Mouse (Mus musculus) hindbrain, postnatal 0 days (tissue): Measurements from ENCODE around the gene Pitpnm2. TPM values are rescaled to one million over a fixed set of nuclear protein-coding genes. Genes with fewer than 3 reads are reported as not detected.

Experiments used
- ATAC-seq: fragments of 200-750 bp; cut with Nextera tagmentation; 2 replicates; pipeline ENCODE4 v1.8.0; 2017; ENCODE audit warnings: mild to moderate bottlenecking, moderate TSS enrichment, moderate library complexity
- DNase-seq: peaks from one replicate; pipeline ENCODE4 v3.0.0-alpha.2; 2015; ENCODE audit warnings: low spot score
- H3K27ac ChIP-seq: fragments of 300-500 bp; sonication (generic); 2 replicates; pipeline ENCODE4 v1.5.1; 2014; ENCODE audit warnings: mild to moderate bottlenecking
- H3K27me3 ChIP-seq: fragments of 300-500 bp; sonication (generic); 2 replicates; pipeline ENCODE4 v1.6.1; 2014; ENCODE audit warnings: low read length, mixed read lengths; ENCODE audit not compliant: insufficient read depth
- H3K36me3 ChIP-seq: fragments of 300-500 bp; sonication (generic); 2 replicates; pipeline ENCODE4 v1.6.1; 2014; ENCODE audit warnings: low read length, mixed read lengths; ENCODE audit not compliant: insufficient read depth
- H3K4me1 ChIP-seq: fragments of 300-500 bp; sonication (generic); 2 replicates; pipeline ENCODE4 v1.6.1; 2014; ENCODE audit warnings: antibody characterized with exemption, low read length, mixed read lengths; ENCODE audit not compliant: insufficient read depth
- H3K4me2 ChIP-seq: fragments of 300-500 bp; sonication (generic); 2 replicates; pipeline ENCODE4 v1.6.1; 2014; ENCODE audit warnings: low read depth, mild to moderate bottlenecking, low read length, moderate library complexity, mixed read lengths
- H3K4me3 ChIP-seq: fragments of 300-500 bp; sonication (generic); 2 replicates; pipeline ENCODE4 v1.5.1; 2014; ENCODE audit warnings: low read length
- H3K9ac ChIP-seq: fragments of 300-500 bp; sonication (generic); replicated peaks from 2 replicates; pipeline ENCODE4 v1.6.1; 2014; ENCODE audit warnings: mild to moderate bottlenecking, low read length, moderate library complexity, mixed read lengths
- H3K9me3 ChIP-seq: fragments of 300-500 bp; sonication (generic); 2 replicates; pipeline ENCODE4 v1.6.1; 2016; ENCODE audit warnings: low read length, mixed read lengths
- CTCF ChIP-seq: IDR thresholded peaks from 2 replicates; pipeline ENCODE4 v1.5.1; 2016; ENCODE audit warnings: antibody characterized with exemption, control low read depth, low read depth
- WGBS: fragments of 180-500 bp; shearing (Covaris S2); extraction: QIAGEN DNeasy Blood & Tissue Kit; methylation state at CpG from one replicate; pipeline ENCODE4 v1.1.7; 2014; 5-methylcytosine and 5-hydroxymethylcytosine counted together
- polyA plus RNA-seq: library from polyadenylated mRNA; unstranded; fragments of >200 nt; fragmentation: Nextera tagmentation; extraction: Ambion mirVana; gene quantifications from 2 replicates; pipeline ENCODE4 v1.2.1, GENCODE M21; 2015
- total RNA-seq: library from RNA; depleted of rRNA; stranded (reverse); fragments of >200 nt; gene quantifications from 2 replicates; pipeline ENCODE4 v1.2.3, GENCODE M21; 2014

The Pitpnm2 gene
- total and polyA plus RNA-seq, 2 experiments from 2014 or later, result 7.6 to 43.9 TPM

DNA sequence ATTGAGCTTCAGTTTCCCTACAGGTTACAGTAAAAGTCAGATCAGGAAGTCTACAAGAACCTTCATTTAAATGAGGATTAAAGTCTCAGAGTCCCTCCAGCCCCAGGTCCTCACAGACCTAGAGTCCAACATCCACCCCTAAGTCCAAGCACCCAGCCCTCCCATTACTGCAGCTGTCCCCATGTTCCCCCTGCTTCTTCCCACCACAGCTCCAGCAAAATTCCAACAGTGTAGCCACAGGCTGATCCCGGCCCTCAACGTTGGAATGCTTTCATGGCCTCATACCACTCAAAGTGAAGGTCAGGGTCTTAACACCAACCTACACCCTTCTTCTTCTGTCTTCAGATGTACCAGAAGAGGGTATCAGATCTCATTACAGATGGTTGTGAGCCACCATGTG, 37.9 kb downstream of the Pitpnm2 start:
- no peaks in the 10 kb centered on the region for H3K36me3 ChIP-seq
- no peaks in the 10 kb centered on the region for H3K27me3 ChIP-seq
- no peaks in the 10 kb centered on the region for H3K9me3 ChIP-seq
- H3K4me3 ChIP-seq, result no peak overlapping the region
- peak overlapping the region; percentile 16; the same call in 1 of the 2 replicates for H3K27ac ChIP-seq
- no peak for TF ChIP-seq CTCF
- no peak overlapping the region for H3K4me2 ChIP-seq
- DNase-seq, result no peak
- WGBS, result 84% methylated on average over 2 of the region's 2 CpGs
- no peak for ATAC-seq
- H3K9ac ChIP-seq, result no peak overlapping the region
- peaks cover 12% of the 10 kb centered on the region; the same call in 1 of the 2 replicates for H3K4me1 ChIP-seq

DNA sequence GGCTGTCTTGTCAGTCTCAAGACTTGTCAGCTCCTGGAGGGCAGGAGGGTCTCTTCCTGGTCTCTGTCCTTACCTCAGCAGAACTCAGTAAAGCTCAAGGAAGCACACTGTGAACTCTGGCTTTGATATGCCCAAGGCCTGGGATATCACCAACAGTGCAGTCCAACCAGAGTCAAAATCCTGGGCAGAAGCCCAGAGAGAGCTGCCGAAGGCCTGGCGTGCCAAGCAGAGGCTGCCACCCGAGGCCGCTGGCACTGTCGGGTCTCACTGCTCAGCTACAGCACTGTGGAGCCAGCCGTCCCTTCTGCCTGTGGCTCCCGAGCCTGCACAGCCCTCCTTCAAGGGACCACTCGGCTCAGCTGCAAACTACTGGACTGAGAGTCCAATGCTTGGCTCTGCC, 38.3 kb downstream of the Pitpnm2 start:
- H3K4me1 ChIP-seq, result peaks cover 16% of the 10 kb centered on the region; the same call in 1 of the 2 replicates
- no peak overlapping the region for H3K4me2 ChIP-seq
- H3K9me3 ChIP-seq, result no peaks in the 10 kb centered on the region
- H3K9ac ChIP-seq, result no peak overlapping the region
- ATAC-seq, result peak; percentile 56
- peak overlapping the region; percentile 16 for H3K27ac ChIP-seq
- 39% methylated on average over 8 of the region's 8 CpGs for WGBS
- TF ChIP-seq CTCF, result no peak
- peak; percentile 72 for DNase-seq
- H3K36me3 ChIP-seq, result no peaks in the 10 kb centered on the region
- no peak overlapping the region for H3K4me3 ChIP-seq
- no peaks in the 10 kb centered on the region for H3K27me3 ChIP-seq

DNA sequence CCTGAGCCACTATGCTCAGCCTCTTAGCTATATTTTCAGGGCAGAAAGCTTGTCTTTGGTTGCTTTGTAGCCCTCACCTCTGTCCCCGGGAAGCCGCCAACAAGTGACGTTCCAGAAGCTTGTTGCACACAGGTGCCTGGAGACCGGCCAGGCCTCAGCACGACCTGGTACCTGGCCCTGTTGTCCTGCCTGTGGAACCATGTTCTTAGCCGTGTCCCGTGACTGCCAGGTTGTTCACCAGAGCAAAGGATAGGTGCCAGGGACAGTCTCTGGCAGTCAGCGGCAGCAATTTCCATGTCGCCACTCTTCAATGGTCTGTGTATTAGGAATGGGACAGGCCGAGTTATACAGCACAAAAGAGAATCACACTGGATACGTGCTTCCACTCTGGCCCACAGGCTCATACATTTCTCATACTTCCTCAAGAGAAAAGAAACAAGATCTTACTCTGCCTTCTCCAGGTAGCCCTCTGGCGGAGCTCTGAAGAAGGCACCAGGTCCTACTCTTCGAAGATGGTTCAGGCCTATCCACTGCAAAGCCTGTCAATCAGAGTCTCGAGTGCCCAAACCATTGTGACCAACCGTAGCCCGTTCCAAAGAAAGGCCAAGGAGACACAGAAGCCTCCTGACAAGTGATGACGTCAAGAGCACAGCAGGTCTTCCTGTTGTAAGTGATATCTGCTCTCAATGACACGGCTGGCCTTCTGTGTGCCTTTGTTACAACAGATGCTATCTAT, 39.1 kb downstream of the Pitpnm2 start:
- no peak for ATAC-seq
- Histone ChIP-seq H3K4me3 (no peak overlapping the region), H3K9me3 (no peaks in the 10 kb centered on the region), H3K4me2 (no peak overlapping the region), H3K27ac (no peak overlapping the region), H3K4me1 (peaks cover 18% of the 10 kb centered on the region; the same call in 1 of the 2 replicates), H3K36me3 (no peaks in the 10 kb centered on the region), H3K27me3 (no peaks in the 10 kb centered on the region), H3K9ac (no peak overlapping the region)
- TF ChIP-seq CTCF, result no peak
- no peak for DNase-seq
- 59% methylated on average over 18 of the region's 18 CpGs for WGBS

DNA sequence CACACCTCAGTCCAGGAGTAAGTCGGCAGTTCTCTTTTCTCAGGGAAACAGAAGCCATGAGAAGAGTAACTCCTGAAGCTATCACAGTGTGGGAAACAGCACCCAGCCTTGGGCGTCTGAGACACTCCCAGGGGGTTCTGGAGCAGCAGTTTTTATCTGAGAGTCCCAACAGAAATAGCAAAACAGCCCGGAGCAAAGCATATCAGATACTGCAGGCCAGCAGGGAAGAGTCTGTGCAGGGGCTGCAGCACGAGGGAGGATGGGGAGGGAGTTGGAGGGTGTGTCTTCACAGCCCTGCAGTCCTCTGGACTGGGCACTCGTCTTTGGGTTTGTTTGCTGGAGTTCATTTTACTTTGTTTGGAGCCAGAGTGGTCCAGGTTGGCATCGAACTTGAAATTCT, 39.7 kb downstream of the Pitpnm2 start:
- Histone ChIP-seq H3K36me3 (no peaks in the 10 kb centered on the region), H3K9ac (no peak overlapping the region), H3K4me2 (no peak overlapping the region), H3K4me1 (peaks cover 18% of the 10 kb centered on the region; the same call in 1 of the 2 replicates), H3K9me3 (no peaks in the 10 kb centered on the region), H3K4me3 (no peak overlapping the region), H3K27ac (no peak overlapping the region), H3K27me3 (no peaks in the 10 kb centered on the region)
- ATAC-seq, result no peak
- TF ChIP-seq CTCF, result no peak
- no peak for DNase-seq
- 52% methylated on average over 6 of the region's 6 CpGs for WGBS

DNA sequence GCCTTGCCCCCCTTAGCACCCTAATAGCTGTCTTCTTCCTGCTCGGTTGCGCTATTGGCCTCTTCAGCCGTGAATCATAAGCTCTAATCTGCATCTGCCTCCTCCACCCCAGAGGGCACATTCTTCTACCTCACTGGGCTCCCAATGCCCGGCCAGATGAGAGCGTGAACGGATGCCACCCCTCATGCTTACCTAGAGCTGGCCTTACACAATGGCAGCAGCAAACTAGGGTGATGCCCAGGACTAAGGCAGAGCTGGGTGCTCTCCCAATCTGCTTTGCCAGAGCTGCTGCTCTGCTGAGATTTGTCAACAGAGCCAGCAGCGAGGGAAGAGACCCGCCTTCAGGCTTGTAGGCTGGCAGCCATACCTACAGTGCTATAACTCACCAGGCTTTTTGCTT, 41.5 kb downstream of the Pitpnm2 start:
- no peak overlapping the region for H3K4me2 ChIP-seq
- H3K27me3 ChIP-seq, result no peaks in the 10 kb centered on the region
- DNase-seq (no peak), ATAC-seq (no peak)
- no peak overlapping the region for H3K9ac ChIP-seq
- TF ChIP-seq CTCF, result no peak
- no peaks in the 10 kb centered on the region for H3K9me3 ChIP-seq
- no peak overlapping the region for H3K27ac ChIP-seq
- WGBS, result 53% methylated on average over 8 of the region's 8 CpGs
- no peak overlapping the region for H3K4me3 ChIP-seq
- peaks cover 18% of the 10 kb centered on the region; the same call in 1 of the 2 replicates for H3K4me1 ChIP-seq
- H3K36me3 ChIP-seq, result no peaks in the 10 kb centered on the region

DNA sequence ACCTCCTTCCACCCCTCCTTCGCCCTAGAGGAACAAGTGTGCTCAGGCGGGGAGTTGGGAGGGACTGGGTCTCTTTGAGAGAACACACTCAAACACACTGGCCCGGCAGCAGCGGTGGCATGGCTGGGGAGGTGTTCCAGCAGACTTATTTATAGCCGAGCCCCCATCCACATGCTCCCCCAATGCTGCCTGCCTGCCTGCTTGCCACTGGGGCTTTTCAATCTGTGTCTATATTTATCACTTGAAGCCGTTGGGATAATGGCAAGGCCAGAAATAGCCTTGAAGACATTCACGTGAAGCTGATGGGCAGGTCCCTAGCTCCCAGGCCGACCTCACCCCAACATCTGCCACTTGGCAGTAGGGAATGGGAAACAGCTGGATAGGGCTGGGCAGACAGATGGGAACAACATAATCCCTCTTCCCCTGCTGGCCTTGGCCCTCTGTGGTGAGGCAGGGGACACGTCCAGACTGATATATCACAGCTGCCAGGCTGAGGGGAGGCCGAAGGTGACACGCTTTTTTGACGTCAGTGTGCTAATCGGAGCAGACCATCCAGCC, 43.0 kb downstream of the Pitpnm2 start:
- Histone ChIP-seq H3K27me3 (no peaks in the 10 kb centered on the region), H3K9me3 (no peaks in the 10 kb centered on the region), H3K4me3 (no peak overlapping the region), H3K9ac (no peak overlapping the region), H3K4me2 (no peak overlapping the region), H3K4me1 (peaks cover 18% of the 10 kb centered on the region; the same call in 1 of the 2 replicates), H3K27ac (no peak overlapping the region), H3K36me3 (no peaks in the 10 kb centered on the region)
- no peak for TF ChIP-seq CTCF
- WGBS, result 43% methylated on average over 13 of the region's 13 CpGs
- ATAC-seq (0 out of 2 replicates have a peak, but pooled peaks have one; percentile 22), DNase-seq (no peak)
